Mouse (Mus musculus) splenic B cell, adult 2 months (primary cell): ENCODE data around the gene Itm2a.

ENCODE experiments used
- DNase-seq: peaks from one replicate; pipeline ENCODE4 v3.0.0-alpha.2; 2011; ENCODE audit warnings: low read depth, low spot score
- H3K27me3 ChIP-seq: 2 replicates; pipeline ENCODE4 v1.6.1; 2012; ENCODE audit warnings: mild to moderate bottlenecking, low read length, moderate library complexity, mixed read lengths; ENCODE audit not compliant: control insufficient read depth, poor library complexity, insufficient read depth, severe bottlenecking
- H3K36me3 ChIP-seq: 2 replicates; pipeline ENCODE4 v1.6.1; 2012; ENCODE audit warnings: mild to moderate bottlenecking, low read length, moderate library complexity, mixed read lengths; ENCODE audit not compliant: control insufficient read depth, poor library complexity, insufficient read depth, severe bottlenecking

Gene Itm2a

DNA sequence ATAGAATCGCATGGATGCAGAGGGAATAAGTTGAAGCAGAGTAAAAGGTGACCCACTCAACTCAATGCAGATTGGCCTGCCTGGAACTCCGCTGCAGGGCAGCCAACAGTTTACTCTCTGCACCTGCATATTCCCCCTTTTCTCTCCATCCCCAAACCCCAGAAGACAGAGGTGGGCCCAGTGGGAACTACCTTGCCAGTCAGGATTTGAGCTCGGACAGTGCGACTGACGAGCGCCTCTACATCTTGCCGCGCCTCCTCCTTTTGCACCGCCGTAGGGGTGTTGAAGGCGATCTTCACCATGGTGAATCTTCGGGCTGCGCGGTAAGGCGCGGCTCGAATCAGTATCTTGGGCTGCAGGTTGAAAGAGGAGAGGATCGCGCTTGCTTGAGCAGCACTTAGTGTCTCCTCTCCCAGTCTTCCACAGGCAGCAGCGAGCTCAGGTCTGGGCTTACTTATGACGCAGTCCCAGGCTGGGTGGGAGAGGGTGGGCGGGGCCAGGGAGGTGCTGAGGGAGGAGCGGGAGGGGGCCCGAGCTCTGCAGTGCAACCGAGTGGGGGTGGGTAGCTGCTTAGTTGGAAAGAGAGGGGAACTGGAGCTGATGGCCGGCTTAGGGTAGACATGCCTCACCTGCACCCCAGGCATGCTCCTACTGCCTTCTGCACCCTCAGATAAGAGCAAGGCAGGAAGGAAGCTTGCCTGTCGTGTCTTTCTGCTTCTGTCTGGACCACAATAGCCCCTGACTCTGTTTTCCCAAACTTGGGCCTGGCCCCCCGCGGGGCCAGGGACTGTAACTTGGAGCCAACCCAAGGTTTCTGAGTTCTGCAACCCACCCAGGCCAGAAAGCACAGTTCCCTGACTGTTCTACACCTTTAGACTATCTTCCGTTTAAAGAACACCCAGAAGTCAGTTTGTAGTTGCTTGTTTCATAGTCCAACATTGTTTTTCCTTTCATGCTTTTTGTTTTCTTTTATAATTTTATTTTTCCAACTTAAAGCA lies at the start of gene Itm2a:
Gene Itm2a (minus strand): TSS at position 462 of the 998 bp plus-strand sequence.
- Histone ChIP-seq H3K36me3 (no peaks in the 10 kb centered on the region), H3K27me3 (no peaks in the 10 kb centered on the region)
- peak; percentile 11 for DNase-seq

DNA sequence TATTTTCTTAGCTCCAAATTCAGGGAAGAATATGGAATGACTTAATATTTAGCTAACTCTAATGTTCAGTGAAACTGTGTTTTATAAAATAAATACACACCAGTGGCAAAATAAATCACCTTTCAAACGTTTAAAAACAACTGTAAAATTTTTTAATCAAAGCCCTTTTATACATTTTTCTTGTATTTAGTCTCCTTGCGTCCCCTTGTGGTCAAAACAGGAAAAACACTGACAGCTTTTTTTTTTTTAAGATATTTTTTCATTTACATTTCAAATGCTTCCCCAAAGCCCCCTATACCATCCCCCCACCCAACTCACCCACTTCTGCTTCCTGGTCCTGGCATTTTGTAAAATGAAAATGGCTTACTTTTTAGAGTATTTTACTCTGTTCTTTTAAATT lies 32.7 kb upstream of the Itm2a start:
- H3K27me3 ChIP-seq = no peaks in the 10 kb centered on the region
- no peaks in the 10 kb centered on the region for H3K36me3 ChIP-seq
- DNase-seq = peak; percentile 43

DNA sequence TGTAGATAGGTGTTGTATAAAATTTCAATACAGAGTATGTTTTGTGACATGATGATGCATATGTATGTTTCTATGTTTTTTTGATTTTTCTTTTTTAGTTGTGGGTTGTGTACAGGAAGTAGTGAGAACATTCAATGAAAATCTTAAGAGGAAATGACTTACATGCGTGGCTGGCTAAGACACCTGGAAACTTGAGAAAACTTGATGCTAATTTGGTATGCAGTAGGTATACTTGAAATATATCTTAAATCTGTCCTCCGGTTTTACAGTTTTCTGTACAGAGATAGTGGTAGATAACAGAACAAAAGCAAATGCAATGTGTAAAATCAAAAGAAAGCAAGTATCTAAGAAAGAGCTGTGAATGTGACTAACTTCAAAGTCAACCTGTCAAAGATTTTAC lies 18.1 kb upstream of the Itm2a start:
- no peaks in the 10 kb centered on the region for H3K27me3 ChIP-seq
- DNase-seq = peak; percentile 8
- no peaks in the 10 kb centered on the region for H3K36me3 ChIP-seq

DNA sequence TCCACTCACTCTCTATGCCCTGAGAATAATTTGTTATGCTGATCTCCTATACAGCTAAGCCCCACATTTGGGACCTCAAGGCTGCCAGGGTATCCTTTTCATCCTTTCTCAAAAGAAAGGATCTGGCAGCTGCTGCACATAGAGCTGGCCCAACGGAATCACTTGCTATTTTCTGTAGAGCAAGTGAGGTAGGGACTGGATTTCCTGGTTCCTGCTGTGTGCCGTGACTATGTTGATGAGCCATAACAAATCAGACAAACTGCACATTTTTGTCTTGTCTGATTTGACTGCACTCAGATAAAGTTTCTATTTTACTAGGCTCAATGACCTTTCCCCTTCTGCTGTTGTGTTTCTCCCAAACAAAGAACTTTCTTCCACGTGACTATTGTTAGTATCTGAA lies 14.2 kb upstream of the Itm2a start:
- no peaks in the 10 kb centered on the region for H3K27me3 ChIP-seq
- no peaks in the 10 kb centered on the region for H3K36me3 ChIP-seq
- DNase-seq = no peak

DNA sequence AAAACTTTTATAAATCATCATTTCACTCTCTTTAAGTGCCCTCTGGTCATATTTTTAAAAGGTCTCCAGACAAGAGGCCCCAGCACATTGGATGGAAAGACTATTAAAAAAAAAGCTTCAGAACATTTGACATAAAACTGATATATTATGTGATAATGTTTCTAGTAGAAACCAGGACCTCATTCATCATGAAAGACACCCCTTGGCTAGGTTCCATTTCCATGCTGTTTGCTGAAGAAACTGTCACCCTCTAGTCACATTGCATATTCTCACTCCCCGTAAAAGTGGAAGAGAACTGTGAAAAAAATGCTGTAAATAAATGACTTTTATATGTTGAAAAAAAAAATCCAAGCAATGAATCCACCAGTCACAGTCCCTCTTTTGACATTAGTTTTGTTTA lies 12.8 kb upstream of the Itm2a start:
- no peaks in the 10 kb centered on the region for H3K27me3 ChIP-seq
- DNase-seq = no peak
- no peaks in the 10 kb centered on the region for H3K36me3 ChIP-seq

DNA sequence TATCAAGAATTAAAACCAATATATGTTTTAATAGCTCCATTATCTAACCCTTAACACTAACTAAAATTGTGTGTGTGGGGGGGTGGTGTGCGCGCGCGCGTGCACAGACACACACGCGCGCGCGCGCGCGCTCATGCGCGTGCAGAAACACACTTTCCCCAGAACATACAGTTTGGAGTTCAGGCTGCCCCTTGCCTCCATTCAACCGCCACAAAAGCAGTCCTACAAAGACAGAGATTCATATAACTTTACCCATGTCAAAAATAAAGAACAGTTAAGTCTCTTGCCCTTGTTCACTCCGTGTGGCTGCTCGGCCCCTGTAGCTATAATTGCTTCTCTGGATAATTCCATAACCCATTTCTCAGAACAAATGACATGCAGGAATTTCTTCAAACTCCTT lies 695 bp downstream of the Itm2a start:
- Histone ChIP-seq H3K27me3 (no peaks in the 10 kb centered on the region), H3K36me3 (no peaks in the 10 kb centered on the region)
- DNase-seq = peak; percentile 13

DNA sequence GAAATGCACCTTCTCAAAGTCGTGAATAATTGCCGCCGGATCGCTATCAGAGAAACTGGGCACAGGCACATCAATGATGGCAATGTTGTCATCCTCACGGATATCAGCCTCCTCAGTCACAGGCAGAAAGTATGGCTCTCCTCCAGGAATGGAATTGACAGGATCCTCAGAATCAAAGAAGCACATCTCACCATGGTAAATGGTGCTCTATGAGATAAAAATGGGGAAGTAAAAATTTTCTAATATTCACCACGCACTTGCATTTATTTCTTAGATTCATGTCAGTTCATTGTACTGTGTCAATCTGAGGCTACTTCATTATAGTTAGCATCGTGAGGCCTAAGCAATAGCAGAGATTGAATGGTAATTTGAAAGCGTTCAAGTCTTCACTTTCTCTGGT lies 4.1 kb downstream of the Itm2a start:
- no peaks in the 10 kb centered on the region for H3K27me3 ChIP-seq
- DNase-seq = no peak
- H3K36me3 ChIP-seq = no peaks in the 10 kb centered on the region

DNA sequence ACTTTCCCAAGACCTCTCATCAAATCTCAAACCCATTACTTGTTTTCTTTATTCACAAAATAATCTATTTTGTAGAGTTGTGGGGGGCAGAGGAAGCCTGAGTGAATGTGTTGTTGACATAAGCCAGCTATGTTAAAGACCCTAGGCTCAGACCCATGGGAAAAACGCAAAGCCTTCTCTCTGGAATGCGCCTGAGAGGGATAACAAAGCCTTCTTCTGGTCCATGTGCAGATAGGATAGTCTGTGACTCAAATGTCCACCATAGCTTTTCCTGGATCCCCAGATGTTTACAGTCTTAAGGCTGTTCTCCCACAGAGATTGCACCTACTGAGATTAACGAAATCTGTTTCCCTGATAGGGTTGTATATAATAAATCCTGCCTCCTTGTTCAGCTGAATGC lies 9.9 kb downstream of the Itm2a start:
- Histone ChIP-seq H3K36me3 (no peaks in the 10 kb centered on the region), H3K27me3 (no peaks in the 10 kb centered on the region)
- DNase-seq = no peak

DNA sequence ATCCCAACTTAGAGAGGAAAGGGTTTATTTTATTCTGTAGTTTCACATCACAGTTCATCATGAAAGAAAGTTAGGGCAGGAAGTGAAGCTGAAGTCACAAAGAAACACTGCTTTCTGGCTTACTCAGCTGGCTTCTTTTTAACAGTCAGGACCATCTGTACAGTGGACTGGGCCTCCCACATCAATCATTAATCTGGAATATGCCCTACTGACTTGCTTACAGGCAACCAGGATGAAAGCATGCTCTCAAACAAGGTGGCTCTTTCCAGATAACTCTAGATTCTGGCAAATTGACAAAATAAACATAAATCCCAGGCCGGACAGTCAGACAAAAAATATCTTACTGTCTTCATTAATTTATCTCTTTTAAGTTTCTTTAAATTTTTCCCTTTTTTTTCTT lies 27.8 kb downstream of the Itm2a start:
- H3K27me3 ChIP-seq = no peaks in the 10 kb centered on the region
- DNase-seq = no peak
- no peaks in the 10 kb centered on the region for H3K36me3 ChIP-seq
